ENCODE assay signal across 19 mouse cellular contexts in genomic region chr5:38388857-38389256, GRCm38 (mm10).
DNase-seq lines count a peak whose midpoint lies in the region; ATAC-seq lines count a peak whose summit lies in the region.
"Had no signal": no experiment of that assay in that cellular context is flagged by ENCODE, and none has a peak within 500 bp of the region (broad histone marks: within the 10 kb centered on the region; RNA-seq: fewer than 3 reads in every experiment).

No protein-coding gene starts in this region.

- peaks cover 12% of the 10 kb centered on the region for H3K4me1 ChIP-seq in embryonic facial prominence, embryonic 14.5 days (ENCODE audit: control insufficient read depth, insufficient read depth, low read length)
- H3K4me1 ChIP-seq in embryonic facial prominence, embryonic 10.5 days: peaks cover 39% of the 10 kb centered on the region
- H3K4me1 ChIP-seq in forebrain, embryonic 14.5 days (ENCODE audit: control insufficient read depth, insufficient read depth, low read length): peaks cover 14% of the 10 kb centered on the region
- peaks cover 22% of the 10 kb centered on the region for H3K4me1 ChIP-seq in limb, embryonic 12.5 days (replicated peaks)
- H3K4me1 ChIP-seq in hindbrain, embryonic 11.5 days (replicated peaks; ENCODE audit: control insufficient read depth, insufficient read depth, low read length): peaks cover 6% of the 10 kb centered on the region; the same call in 1 of the 2 replicates
- H3K4me1 ChIP-seq: liver, embryonic 15.5 days had no signal

- no peak overlapping the region for H3K4me3 ChIP-seq in embryonic facial prominence, embryonic 14.5 days (ENCODE audit: low read depth, low read length)
- no peak overlapping the region for H3K4me3 ChIP-seq in embryonic facial prominence, embryonic 10.5 days
- no peak overlapping the region for H3K4me3 ChIP-seq in forebrain, embryonic 14.5 days (ENCODE audit: low read depth, low read length)
- no peak overlapping the region for H3K4me3 ChIP-seq in limb, embryonic 12.5 days (replicated peaks)
- no peak overlapping the region for H3K4me3 ChIP-seq in hindbrain, embryonic 11.5 days (ENCODE audit: low read depth, low read length)
- H3K4me3 ChIP-seq: left cerebral cortex, adult 2 months; limb, embryonic 15.5 days; liver, embryonic 15.5 days had no signal

- no peak for ATAC-seq in embryonic facial prominence, embryonic 14.5 days (ENCODE audit: low read depth)
- ATAC-seq in forebrain, embryonic 14.5 days: no peak
- no peak for ATAC-seq in limb, embryonic 12.5 days (ENCODE audit: insufficient number of reproducible peaks, insufficient read depth, low FRiP score, low TSS enrichment, low read depth)
- ATAC-seq in hindbrain, embryonic 11.5 days (ENCODE audit: low FRiP score): no peak
- ATAC-seq: activated CD4-positive, CD25-positive, alpha-beta regulatory T cell, adult 4 months; Patski had no signal

- H3K27me3 ChIP-seq in embryonic facial prominence, embryonic 14.5 days (replicated peaks; ENCODE audit: control insufficient read depth, insufficient read depth, low read length): no peaks in the 10 kb centered on the region
- no peaks in the 10 kb centered on the region for H3K27me3 ChIP-seq in embryonic facial prominence, embryonic 10.5 days (replicated peaks; ENCODE audit: low read depth, poor library complexity, severe bottlenecking)
- no peaks in the 10 kb centered on the region for H3K27me3 ChIP-seq in forebrain, embryonic 14.5 days (replicated peaks; ENCODE audit: control insufficient read depth, insufficient read depth, low read length)
- H3K27me3 ChIP-seq in limb, embryonic 12.5 days: no peaks in the 10 kb centered on the region
- no peaks in the 10 kb centered on the region for H3K27me3 ChIP-seq in hindbrain, embryonic 11.5 days (ENCODE audit: control insufficient read depth, insufficient read depth, low read length)
- H3K27me3 ChIP-seq: limb, embryonic 15.5 days; liver, embryonic 15.5 days; Patski had no signal

- no peak overlapping the region for H3K4me2 ChIP-seq in embryonic facial prominence, embryonic 14.5 days (ENCODE audit: low read depth, low read length)
- H3K4me2 ChIP-seq in forebrain, embryonic 14.5 days (ENCODE audit: low read length): peak overlapping the region; percentile 3; the same call in 1 of the 2 replicates
- peak overlapping the region; percentile 40 for H3K4me2 ChIP-seq in limb, embryonic 12.5 days
- no peak overlapping the region for H3K4me2 ChIP-seq in hindbrain, embryonic 11.5 days (replicated peaks; ENCODE audit: low read depth, low read length)
- H3K4me2 ChIP-seq: liver, embryonic 15.5 days had no signal

- H3K36me3 ChIP-seq in embryonic facial prominence, embryonic 14.5 days (ENCODE audit: control insufficient read depth, insufficient read depth, low read length): no peaks in the 10 kb centered on the region
- H3K36me3 ChIP-seq in embryonic facial prominence, embryonic 10.5 days (replicated peaks): no peaks in the 10 kb centered on the region
- H3K36me3 ChIP-seq in forebrain, embryonic 14.5 days (ENCODE audit: control insufficient read depth, insufficient read depth, low read length): no peaks in the 10 kb centered on the region
- H3K36me3 ChIP-seq in limb, embryonic 12.5 days: no peaks in the 10 kb centered on the region
- H3K36me3 ChIP-seq in hindbrain, embryonic 11.5 days (ENCODE audit: control insufficient read depth, insufficient read depth, low read length): no peaks in the 10 kb centered on the region
- H3K36me3 ChIP-seq: limb, embryonic 15.5 days; liver, embryonic 15.5 days had no signal

- H3K9ac ChIP-seq in embryonic facial prominence, embryonic 14.5 days (ENCODE audit: low read depth, low read length): no peak overlapping the region
- no peak overlapping the region for H3K9ac ChIP-seq in forebrain, embryonic 14.5 days (ENCODE audit: low read length)
- H3K9ac ChIP-seq in limb, embryonic 12.5 days (replicated peaks): no peak overlapping the region
- no peak overlapping the region for H3K9ac ChIP-seq in hindbrain, embryonic 11.5 days (ENCODE audit: low read depth, low read length)
- H3K9ac ChIP-seq: limb, embryonic 15.5 days; liver, embryonic 15.5 days had no signal

- WGBS in embryonic facial prominence, embryonic 14.5 days: 14% methylated on average over 2 of the region's 2 CpGs
- WGBS in embryonic facial prominence, embryonic 10.5 days: 34% methylated on average over 2 of the region's 2 CpGs
- 8% methylated on average over 2 of the region's 2 CpGs for WGBS in forebrain, embryonic 14.5 days
- 7% methylated on average over 2 of the region's 2 CpGs for WGBS in limb, embryonic 12.5 days
- 26% methylated on average over 2 of the region's 2 CpGs for WGBS in hindbrain, embryonic 11.5 days

- no peak overlapping the region for H3K27ac ChIP-seq in embryonic facial prominence, embryonic 14.5 days (replicated peaks; ENCODE audit: low read depth, low read length)
- H3K27ac ChIP-seq in embryonic facial prominence, embryonic 10.5 days (replicated peaks): no peak overlapping the region
- no peak overlapping the region; the same call in 1 of the 2 replicates for H3K27ac ChIP-seq in forebrain, embryonic 14.5 days (ENCODE audit: low read depth, low read length)
- no peak overlapping the region for H3K27ac ChIP-seq in limb, embryonic 12.5 days
- H3K27ac ChIP-seq in hindbrain, embryonic 11.5 days (ENCODE audit: low read depth, low read length): no peak overlapping the region
- H3K27ac ChIP-seq: left cerebral cortex, adult 2 months; limb, embryonic 15.5 days; liver, embryonic 15.5 days; macrophage had no signal

- peak; percentile 15 for DNase-seq in embryonic facial prominence, embryonic 14.5 days (ENCODE audit: low spot score)
- no peak for DNase-seq in embryonic facial prominence, embryonic 10.5 days (ENCODE audit: low spot score)
- peak; percentile 15 for DNase-seq in R1 (ENCODE audit: low read depth, low spot score)
- DNase-seq in forebrain, embryonic 14.5 days (ENCODE audit: low spot score): peak; percentile 25
- no peak for DNase-seq in kidney, postnatal 36 days
- DNase-seq in hindbrain, embryonic 11.5 days (ENCODE audit: low spot score): no peak
- no peak for DNase-seq in kidney, postnatal 14 days
- DNase-seq: adrenal gland, postnatal 25 days; gastrocnemius, postnatal 14 days; heart, adult 18-20 months; right cerebral cortex, adult 18-20 months; thymus, postnatal 14 days had no signal

- no peaks in the 10 kb centered on the region for H3K9me3 ChIP-seq in embryonic facial prominence, embryonic 14.5 days (ENCODE audit: control insufficient read depth, low read length)
- no peaks in the 10 kb centered on the region for H3K9me3 ChIP-seq in embryonic facial prominence, embryonic 10.5 days
- no peaks in the 10 kb centered on the region for H3K9me3 ChIP-seq in forebrain, embryonic 14.5 days (replicated peaks; ENCODE audit: control insufficient read depth, low read length)
- no peaks in the 10 kb centered on the region for H3K9me3 ChIP-seq in limb, embryonic 12.5 days
- no peaks in the 10 kb centered on the region for H3K9me3 ChIP-seq in hindbrain, embryonic 11.5 days (ENCODE audit: control insufficient read depth, low read length)
- H3K9me3 ChIP-seq: limb, embryonic 15.5 days; liver, embryonic 15.5 days had no signal

Comparison
In these comparisons a context has a peak if more than half of its experiments do, and no peak if none do; other contexts are left out.
1. DNase-seq: peak in embryonic facial prominence, embryonic 14.5 days (single experiment), R1 (single experiment) and forebrain, embryonic 14.5 days (single experiment); none in embryonic facial prominence, embryonic 10.5 days (single experiment), kidney, postnatal 36 days (0 of 2), hindbrain, embryonic 11.5 days (single experiment) and kidney, postnatal 14 days (single experiment).
2. H3K4me2 ChIP-seq: peak in forebrain, embryonic 14.5 days (single experiment) and limb, embryonic 12.5 days (single experiment); none in embryonic facial prominence, embryonic 14.5 days (single experiment) and hindbrain, embryonic 11.5 days (single experiment).